Mouse (Mus musculus) MEL (cell line): ENCODE measurements around the gene Arhgap30. TPM values are rescaled to one million over a fixed set of nuclear protein-coding genes. Genes with fewer than 3 reads are reported as not detected.

Experiments used
- DNase-seq: peaks from one replicate; pipeline ENCODE4 v3.0.0; 2011; ENCODE audit warnings: low read depth, low spot score
- H3K27ac ChIP-seq: 2 replicates; pipeline ENCODE4 v1.5.1; 2012; ENCODE audit warnings: low read depth, mild to moderate bottlenecking, control low read depth, low read length, moderate library complexity; ENCODE audit not compliant: control insufficient read depth
- H3K27me3 ChIP-seq, 2 experiments: fragments of 150-350 bp in 1 of 2; sonication (generic) in 1 of 2; 2 replicates each; pipeline ENCODE4 v1.6.1; 2012; ENCODE audit warnings: low read length in 2 of 2, mild to moderate bottlenecking in 2 of 2, improper control_type of control experiment in 1 of 2, moderate library complexity in 1 of 2; ENCODE audit not compliant: insufficient read depth in 2 of 2, control insufficient read depth in 1 of 2
- H3K36me3 ChIP-seq, 2 experiments: 2 replicates each; pipeline ENCODE4 v1.6.1; 2012 to 2014; ENCODE audit warnings: low read length in 2 of 2, improper control_type of control experiment in 1 of 2, inconsistent platforms in 1 of 2, mild to moderate bottlenecking in 1 of 2; ENCODE audit not compliant: insufficient read depth in 2 of 2, control insufficient read depth in 1 of 2
- H3K4me1 ChIP-seq, 2 experiments: fragments of 150-350 bp in 1 of 2; sonication (generic) in 1 of 2; 2 replicates each; pipeline ENCODE4 v1.6.1; 2012; ENCODE audit warnings: low read length in 2 of 2, improper control_type of control experiment in 1 of 2, mild to moderate bottlenecking in 1 of 2; ENCODE audit not compliant: insufficient read depth in 2 of 2, control insufficient read depth in 1 of 2
- H3K4me3 ChIP-seq, 2 experiments: fragments of 150-350 bp in 1 of 2; sonication (generic) in 1 of 2; 2 replicates each; pipeline ENCODE4 v1.5.1; 2012; ENCODE audit warnings: low read depth in 2 of 2, low read length in 2 of 2, mild to moderate bottlenecking in 2 of 2, moderate library complexity in 2 of 2, control low read depth in 1 of 2, improper control_type of control experiment in 1 of 2; ENCODE audit not compliant: control insufficient read depth in 1 of 2, insufficient read depth in 1 of 2
- H3K79me2 ChIP-seq: 2 replicates; pipeline ENCODE4 v1.6.1; 2012; ENCODE audit warnings: mild to moderate bottlenecking, low read length, moderate library complexity; ENCODE audit not compliant: control insufficient read depth, poor library complexity, insufficient read depth
- H3K9ac ChIP-seq: 2 replicates; pipeline ENCODE4 v1.6.1; 2012; ENCODE audit warnings: low read depth, mild to moderate bottlenecking, control low read depth, low read length, moderate library complexity; ENCODE audit not compliant: control insufficient read depth, poor library complexity, severe bottlenecking
- H3K9me3 ChIP-seq: fragments of 150-350 bp; sonication (generic); replicated peaks from 2 replicates; pipeline ENCODE4 v1.6.1; 2012; ENCODE audit warnings: mild to moderate bottlenecking, low read length, improper control_type of control experiment, moderate library complexity; ENCODE audit not compliant: insufficient read depth
- BHLHE40 ChIP-seq: IDR thresholded peaks from 2 replicates; pipeline ENCODE4 v1.6.1; 2012; ENCODE audit warnings: low read depth, mild to moderate bottlenecking, inconsistent platforms, low read length, improper control_type of control experiment, borderline replicate concordance
- CHD1 ChIP-seq: IDR thresholded peaks from 2 replicates; pipeline ENCODE4 v1.6.1; 2012; ENCODE audit warnings: low read depth, mild to moderate bottlenecking, inconsistent platforms, low read length, improper control_type of control experiment
- CTCF ChIP-seq, 3 experiments: IDR thresholded peaks in 2 of 3; conservative IDR thresholded peaks in 1 of 3; 2 replicates each; pipeline ENCODE4 v1.5.1; 2011 to 2012; ENCODE audit warnings: low read length in 3 of 3, low read depth in 2 of 3, mild to moderate bottlenecking in 2 of 3, improper control_type of control experiment in 1 of 3, inconsistent platforms in 1 of 3, mixed read lengths in 1 of 3, moderate library complexity in 1 of 3; ENCODE audit not compliant: control insufficient read depth in 1 of 3, insufficient read depth in 1 of 3, poor library complexity in 1 of 3, severe bottlenecking in 1 of 3
- E2F4 ChIP-seq: IDR thresholded peaks from 2 replicates; pipeline ENCODE4 v1.6.1; 2011; ENCODE audit warnings: low read depth, low read length, improper control_type of control experiment, borderline replicate concordance
- ELF1 ChIP-seq: IDR thresholded peaks from 2 replicates; pipeline ENCODE4 v1.6.1; 2014; ENCODE audit warnings: low read depth, mild to moderate bottlenecking, inconsistent platforms, low read length, improper control_type of control experiment, moderate library complexity
- EP300 ChIP-seq, 2 experiments: IDR thresholded peaks; 2 replicates each; pipeline ENCODE4 v1.6.1; 2011; ENCODE audit warnings: improper control_type of control experiment in 2 of 2, low read length in 2 of 2, low read depth in 1 of 2, mild to moderate bottlenecking in 1 of 2
- ETS1 ChIP-seq: IDR thresholded peaks from 2 replicates; pipeline ENCODE4 v1.6.1; 2012; ENCODE audit warnings: low read depth, mild to moderate bottlenecking, inconsistent platforms, low read length, improper control_type of control experiment, moderate library complexity
- GABPA ChIP-seq: IDR thresholded peaks from 2 replicates; pipeline ENCODE4 v1.6.1; 2012; ENCODE audit warnings: low read depth, mild to moderate bottlenecking, inconsistent platforms, low read length, improper control_type of control experiment, moderate library complexity
- HCFC1 ChIP-seq: IDR thresholded peaks from 2 replicates; pipeline ENCODE4 v1.6.1; 2012; ENCODE audit warnings: low read depth, mild to moderate bottlenecking, inconsistent platforms, low read length, improper control_type of control experiment, moderate library complexity
- MAFK ChIP-seq: IDR thresholded peaks from 2 replicates; pipeline ENCODE4 v1.6.1; 2011; ENCODE audit warnings: low read depth, mild to moderate bottlenecking, low read length, improper control_type of control experiment, borderline replicate concordance
- MAX ChIP-seq: IDR thresholded peaks from 2 replicates; pipeline ENCODE4 v1.6.1; 2011; ENCODE audit warnings: low read length, improper control_type of control experiment
- MXI1 ChIP-seq: IDR thresholded peaks from 2 replicates; pipeline ENCODE4 v1.6.1; 2011; ENCODE audit warnings: mild to moderate bottlenecking, low read depth, low read length, improper control_type of control experiment
- MYC ChIP-seq: IDR thresholded peaks from 2 replicates; pipeline ENCODE4 v1.6.1; 2011; ENCODE audit warnings: low read depth, mild to moderate bottlenecking, low read length, improper control_type of control experiment, moderate library complexity
- NELFE ChIP-seq: IDR thresholded peaks from 2 replicates; pipeline ENCODE4 v1.6.1; 2011; ENCODE audit warnings: low read depth, low read length, improper control_type of control experiment
- NRF1 ChIP-seq: IDR thresholded peaks from 2 replicates; pipeline ENCODE4 v1.6.1; 2014; ENCODE audit warnings: low read depth, mild to moderate bottlenecking, inconsistent platforms, low read length, improper control_type of control experiment, moderate library complexity; ENCODE audit not compliant: poor library complexity, insufficient read depth, severe bottlenecking
- POLR2A ChIP-seq, 2 experiments: IDR thresholded peaks; 2 replicates each; pipeline ENCODE4 v1.6.1; 2011 to 2012; ENCODE audit warnings: low read length in 2 of 2, mild to moderate bottlenecking in 2 of 2, control low read depth in 1 of 2, improper control_type of control experiment in 1 of 2, low read depth in 1 of 2, moderate library complexity in 1 of 2; ENCODE audit not compliant: control insufficient read depth in 1 of 2, insufficient read depth in 1 of 2, poor library complexity in 1 of 2
- POLR2AphosphoS2 ChIP-seq: IDR thresholded peaks from 2 replicates; pipeline ENCODE4 v1.6.1; 2011; ENCODE audit warnings: low read length, improper control_type of control experiment
- POLR2AphosphoS5 ChIP-seq: IDR thresholded peaks from 2 replicates; pipeline ENCODE4 v1.6.1; 2012; ENCODE audit warnings: low read depth, borderline replicate concordance, mild to moderate bottlenecking, inconsistent platforms, low read length, moderate library complexity, mixed read lengths
- RCOR1 ChIP-seq: IDR thresholded peaks from 2 replicates; pipeline ENCODE4 v1.6.1; 2012; ENCODE audit warnings: low read depth, mild to moderate bottlenecking, inconsistent platforms, low read length, improper control_type of control experiment
- TAL1 ChIP-seq: IDR thresholded peaks from 2 replicates; pipeline ENCODE4 v1.6.1; 2012; ENCODE audit warnings: mild to moderate bottlenecking, inconsistent platforms, low read length, moderate library complexity, mixed read lengths
- TBP ChIP-seq: IDR thresholded peaks from 2 replicates; pipeline ENCODE4 v1.8.0; 2011; ENCODE audit warnings: low read depth, low read length, improper control_type of control experiment
- TCF12 ChIP-seq: IDR thresholded peaks from 2 replicates; pipeline ENCODE4 v1.6.1; 2014; ENCODE audit warnings: low read depth, mild to moderate bottlenecking, inconsistent platforms, low read length, improper control_type of control experiment, moderate library complexity
- USF1 ChIP-seq: IDR thresholded peaks from 2 replicates; pipeline ENCODE4 v1.6.1; 2014; ENCODE audit warnings: low read depth, mild to moderate bottlenecking, inconsistent platforms, low read length, improper control_type of control experiment, moderate library complexity
- ZC3H11A ChIP-seq: IDR thresholded peaks from 2 replicates; pipeline ENCODE4 v1.6.1; 2012; ENCODE audit warnings: low read depth, mild to moderate bottlenecking, inconsistent platforms, low read length, improper control_type of control experiment
- ZNF384 ChIP-seq: IDR thresholded peaks from 2 replicates; pipeline ENCODE4 v1.6.1; 2012; ENCODE audit warnings: low read depth, mild to moderate bottlenecking, inconsistent platforms, low read length, improper control_type of control experiment
- polyA plus RNA-seq, 2 experiments: library from polyadenylated mRNA; stranded (reverse) in 1 of 2; unstranded in 1 of 2; fragments of >175 nt in 1 of 2; fragments of >200 nt in 1 of 2; gene quantifications; 2 replicates each; pipeline versions ENCODE4 v1.2.1 to v1.2.4; 2012; ENCODE audit warnings: low replicate concordance in 2 of 2, low read depth in 1 of 2; ENCODE audit not compliant: insufficient read length in 2 of 2, insufficient read depth in 1 of 2, missing spikeins in 1 of 2
- total RNA-seq: library from RNA; depleted of rRNA; stranded (reverse); fragments of 300-350 nt; gene quantifications from 2 replicates; pipeline ENCODE4 v1.2.3, GENCODE M21; 2012

The Arhgap30 gene
- total and polyA plus RNA-seq, 3 experiments: 31.0 to 41.2 TPM; not detected in 1

DNA sequence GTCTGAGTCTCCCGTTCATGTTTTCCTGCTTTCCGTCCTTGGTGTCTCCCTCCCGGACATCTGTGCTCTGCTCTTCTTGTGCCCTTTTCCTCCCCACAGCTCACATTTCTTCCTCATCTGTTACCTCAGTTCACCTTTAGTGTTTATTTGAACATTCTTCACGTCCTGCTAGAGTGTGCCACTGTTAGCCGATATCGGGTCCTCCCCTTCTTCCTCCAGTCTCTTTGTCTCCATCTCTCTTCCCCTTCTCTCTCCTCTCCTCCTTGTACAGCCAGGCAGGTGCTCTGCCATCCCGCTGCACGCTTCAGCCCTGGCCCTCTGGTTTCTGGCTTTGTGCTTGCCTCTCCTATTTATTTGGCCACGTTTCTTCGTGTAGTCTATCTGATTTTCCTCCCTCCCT lies 58.9 kb downstream of the Arhgap30 start:
- Histone ChIP-seq H3K4me3 (no peak overlapping the region), H3K36me3 (no peaks in the 10 kb centered on the region), H3K27ac (no peak overlapping the region), H3K4me1 (no peaks in the 10 kb centered on the region), H3K27me3 (peaks cover 0 to 4% of the 10 kb centered on the region in 2 experiments; a peak in 1 of 4 replicates), H3K9ac (no peak overlapping the region), H3K9me3 (no peaks in the 10 kb centered on the region), H3K79me2 (no peaks in the 10 kb centered on the region)
- no peak for DNase-seq
- no peak for TF ChIP-seq MYC
- no peak for TF ChIP-seq TBP
- TF ChIP-seq USF1: no peak
- no peak for TF ChIP-seq E2F4
- TF ChIP-seq RCOR1: no peak
- TF ChIP-seq ELF1: no peak
- no peak for TF ChIP-seq TCF12
- no peak for TF ChIP-seq HCFC1
- TF ChIP-seq MAX: no peak
- no peak for TF ChIP-seq MAFK
- no peak for TF ChIP-seq POLR2AphosphoS5
- no peak for TF ChIP-seq TAL1

DNA sequence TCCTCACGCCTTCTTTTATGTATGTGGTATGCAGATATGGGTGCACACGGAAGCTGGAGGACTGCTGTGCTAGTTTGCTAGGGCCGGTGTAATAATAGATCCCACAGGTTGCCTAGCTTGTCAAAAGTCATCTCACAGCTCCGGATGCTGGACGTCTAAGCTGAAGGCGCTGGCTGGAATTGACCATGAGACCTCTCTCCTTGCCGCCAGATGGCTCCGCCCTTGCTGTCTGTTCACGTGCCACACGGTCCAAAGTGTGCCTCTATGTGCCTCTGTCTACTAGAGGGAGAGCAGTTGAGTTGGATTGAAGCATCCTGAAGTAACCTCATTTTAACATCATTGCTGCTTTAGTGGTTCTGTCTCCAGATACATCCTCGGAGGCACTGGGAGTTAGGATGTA lies 61.3 kb downstream of the Arhgap30 start:
- DNase-seq: no peak

More for the DNA sequence above, 61.3 kb downstream of the Arhgap30 start:
- peaks cover 0 to 4% of the 10 kb centered on the region in 2 experiments; a peak in 2 of 4 replicates for H3K27me3 ChIP-seq
- H3K79me2 ChIP-seq: no peaks in the 10 kb centered on the region
- H3K27ac ChIP-seq: no peak overlapping the region
- no peak overlapping the region for H3K9ac ChIP-seq
- H3K4me3 ChIP-seq: no peak overlapping the region
- H3K9me3 ChIP-seq: no peaks in the 10 kb centered on the region
- H3K4me1 ChIP-seq: no peaks in the 10 kb centered on the region
- no peak for TF ChIP-seq ZNF384
- no peak for TF ChIP-seq GABPA
- TF ChIP-seq POLR2AphosphoS2: no peak
- TF ChIP-seq MXI1: no peak
- no peak for TF ChIP-seq POLR2AphosphoS5
- no peak for TF ChIP-seq ZC3H11A
- TF ChIP-seq NRF1: no peak
- TF ChIP-seq POLR2A (IDR thresholded peaks at IDR 0.05; ENCODE audit: control insufficient read depth in 1 of 2, insufficient read depth in 1 of 2, low read depth in 1 of 2, low read length in 2 of 2, poor library complexity in 1 of 2): no peak
- TF ChIP-seq NELFE: no peak
- TF ChIP-seq CTCF (IDR thresholded peaks at IDR 0.05 in 2 of 3, conservative IDR thresholded peaks at IDR 0.05 in 1 of 3; ENCODE audit: control insufficient read depth in 1 of 3, insufficient read depth in 1 of 3, low read depth in 2 of 3, low read length in 3 of 3, poor library complexity in 1 of 3, severe bottlenecking in 1 of 3): no peak
- TF ChIP-seq CHD1: no peak
- TF ChIP-seq ETS1: no peak
- TF ChIP-seq EP300 (IDR thresholded peaks at IDR 0.05; ENCODE audit: low read depth in 1 of 2, low read length in 2 of 2): no peak
- TF ChIP-seq BHLHE40: no peak
- no peaks in the 10 kb centered on the region for H3K36me3 ChIP-seq
